Mouse (Mus musculus): ENCODE results near the gene AB124611. TPM values are rescaled to one million over a fixed set of nuclear protein-coding genes. Genes with fewer than 3 reads are reported as not detected.

The AB124611 gene
- polyA plus RNA-seq, 1 experiment from 2014 or later: 13.6 TPM

DNA sequence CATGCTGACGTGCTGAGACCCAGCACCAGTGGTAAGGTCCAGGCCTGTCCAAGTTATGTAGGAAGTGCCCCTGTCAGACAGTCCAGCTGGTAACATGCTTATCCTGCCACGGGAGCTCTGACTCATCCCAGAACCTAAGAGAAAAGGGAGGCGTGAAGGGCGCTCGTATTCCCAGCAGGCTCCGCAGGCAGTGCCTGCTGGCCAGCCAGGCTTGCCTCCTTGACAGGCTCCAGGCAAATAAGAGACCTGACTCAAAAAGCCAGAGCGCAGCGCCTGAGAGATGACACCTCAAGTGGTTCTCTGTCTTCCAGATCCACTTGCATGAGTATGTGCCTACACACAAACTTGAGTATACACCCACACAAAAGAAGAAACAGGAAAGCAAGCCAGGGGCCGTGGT lies 31.2 kb upstream of the AB124611 start:
- WGBS (ENCODE audit: insufficient replicate concordance): 79% methylated on average over 9 of the region's 9 CpGs
- no peaks in the 10 kb centered on the region for H3K9me3 ChIP-seq (ENCODE audit: low read length)
- TF ChIP-seq CTCF (IDR thresholded peaks at IDR 0.05; ENCODE audit: low read depth) (no peak), EP300 (IDR thresholded peaks at IDR 0.05; ENCODE audit: low read depth) (no peak)
- peaks cover 60% of the 10 kb centered on the region for H3K36me3 ChIP-seq (replicated peaks; ENCODE audit: insufficient read depth, low read length)
- H3K4me2 ChIP-seq (ENCODE audit: low read depth, low read length): no peak overlapping the region
- H3K4me3 ChIP-seq (ENCODE audit: low read depth, low read length): no peak overlapping the region
- DNase-seq: no peak
- no peak overlapping the region for H3K9ac ChIP-seq (replicated peaks)
- no peaks in the 10 kb centered on the region for H3K27me3 ChIP-seq (ENCODE audit: insufficient read depth, low read length)
- ATAC-seq: no peak
- H3K4me1 ChIP-seq (ENCODE audit: insufficient read depth): no peaks in the 10 kb centered on the region
- H3K27ac ChIP-seq (ENCODE audit: low read depth): no peak overlapping the region

DNA sequence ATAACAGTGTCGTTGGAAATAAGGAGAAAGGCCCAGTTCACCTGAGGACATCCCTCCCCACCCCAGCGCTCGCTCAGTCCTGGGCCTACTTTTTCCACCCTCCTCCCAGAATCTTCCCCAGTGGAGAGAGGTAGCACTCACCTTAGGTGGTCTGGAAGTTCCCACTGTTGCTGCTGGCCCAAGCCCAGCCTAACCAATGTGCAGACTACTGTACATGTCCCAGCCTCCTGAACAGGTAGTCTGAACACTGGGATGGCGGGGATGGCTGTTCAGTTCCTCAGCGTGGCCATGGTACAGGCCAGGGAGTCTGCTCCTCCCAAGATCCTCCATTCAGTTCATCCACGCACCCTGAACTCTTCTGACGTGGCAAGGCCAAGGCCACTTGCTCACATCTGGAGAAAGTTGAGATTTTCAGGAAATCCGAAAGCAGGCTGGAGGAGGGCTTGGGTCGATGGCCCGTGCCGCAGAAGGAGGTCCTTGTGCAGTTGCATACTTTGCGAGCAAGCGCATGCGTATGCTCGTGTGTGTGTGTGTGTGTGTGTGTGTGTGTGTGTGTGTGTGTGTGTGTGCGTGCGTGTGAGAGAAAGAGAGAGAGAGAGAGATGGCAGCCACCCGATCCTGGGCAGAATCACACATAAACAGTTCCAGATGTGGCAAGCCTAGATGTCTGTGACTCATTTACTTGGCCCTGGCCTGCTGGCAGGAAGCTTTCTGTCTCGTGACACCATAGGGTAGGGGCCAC lies 29.5 kb upstream of the AB124611 start:
- Histone ChIP-seq H3K9me3 (ENCODE audit: low read length) (no peaks in the 10 kb centered on the region), H3K4me1 (ENCODE audit: insufficient read depth) (no peaks in the 10 kb centered on the region), H3K36me3 (replicated peaks; ENCODE audit: insufficient read depth, low read length) (peaks cover 57% of the 10 kb centered on the region), H3K4me2 (ENCODE audit: low read depth, low read length) (no peak overlapping the region), H3K27ac (ENCODE audit: low read depth) (no peak overlapping the region), H3K27me3 (ENCODE audit: insufficient read depth, low read length) (no peaks in the 10 kb centered on the region), H3K9ac (replicated peaks) (no peak overlapping the region), H3K4me3 (ENCODE audit: low read depth, low read length) (no peak overlapping the region)
- no peak for DNase-seq
- WGBS (ENCODE audit: insufficient replicate concordance): 83% methylated on average over 17 of the region's 19 CpGs
- no peak for ATAC-seq
- no peak for TF ChIP-seq EP300 (IDR thresholded peaks at IDR 0.05; ENCODE audit: low read depth)
- no peak for TF ChIP-seq CTCF (IDR thresholded peaks at IDR 0.05; ENCODE audit: low read depth)

DNA sequence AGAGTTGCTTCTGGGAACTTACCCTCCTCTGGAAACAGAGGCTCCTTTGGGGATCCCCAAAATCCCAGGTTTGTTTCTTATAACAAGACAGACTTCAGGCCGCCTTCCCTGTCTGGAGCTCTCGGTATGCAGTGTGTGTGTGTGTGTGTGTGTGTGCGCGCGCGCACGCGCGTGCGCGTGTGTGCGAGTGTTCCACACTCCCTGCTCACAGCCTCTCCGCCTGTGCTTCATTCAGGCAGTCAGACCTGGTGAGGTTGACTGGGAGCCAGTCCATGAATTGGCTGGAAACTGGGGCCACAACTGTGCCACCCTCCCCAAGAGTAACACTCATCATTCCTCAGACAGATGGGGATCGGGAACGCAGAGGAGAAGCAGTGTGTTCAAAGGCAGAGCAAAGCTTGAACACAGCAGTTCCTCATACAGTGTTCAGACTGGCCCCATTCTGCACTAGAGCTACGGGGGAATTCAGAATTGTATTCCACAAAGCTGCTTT lies 28.9 kb upstream of the AB124611 start:
- H3K36me3 ChIP-seq (replicated peaks; ENCODE audit: insufficient read depth, low read length): peaks cover 51% of the 10 kb centered on the region
- H3K9me3 ChIP-seq (ENCODE audit: low read length): no peaks in the 10 kb centered on the region
- H3K4me3 ChIP-seq (ENCODE audit: low read depth, low read length): no peak overlapping the region
- no peaks in the 10 kb centered on the region for H3K4me1 ChIP-seq (ENCODE audit: insufficient read depth)
- DNase-seq (no peak), ATAC-seq (no peak)
- 97% methylated on average over 16 of the region's 16 CpGs for WGBS (ENCODE audit: insufficient replicate concordance)
- TF ChIP-seq EP300 (IDR thresholded peaks at IDR 0.05; ENCODE audit: low read depth) (no peak), CTCF (IDR thresholded peaks at IDR 0.05; ENCODE audit: low read depth) (no peak)
- no peak overlapping the region for H3K4me2 ChIP-seq (ENCODE audit: low read depth, low read length)
- no peak overlapping the region for H3K27ac ChIP-seq (ENCODE audit: low read depth)
- no peak overlapping the region for H3K9ac ChIP-seq (replicated peaks)
- no peaks in the 10 kb centered on the region for H3K27me3 ChIP-seq (ENCODE audit: insufficient read depth, low read length)

DNA sequence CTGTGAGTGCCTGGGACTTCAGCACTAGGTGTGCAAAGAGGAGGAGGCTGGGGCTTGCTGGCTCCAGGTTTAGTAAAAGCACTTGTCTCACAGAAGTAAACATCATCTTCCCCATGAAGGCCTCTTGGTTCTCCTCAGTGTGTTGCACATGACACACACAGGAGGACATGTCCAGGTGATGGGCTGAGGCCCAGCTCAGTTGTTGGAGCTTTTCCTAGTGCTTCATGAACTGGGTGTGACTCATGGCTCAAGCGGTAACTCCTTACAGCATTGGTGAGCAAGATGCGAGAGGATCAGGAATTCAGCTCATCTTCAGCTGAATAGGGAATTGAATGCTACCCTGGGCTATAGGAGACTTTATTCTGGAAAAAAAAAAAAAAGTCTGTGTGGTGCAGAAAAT lies 28.3 kb upstream of the AB124611 start:
- TF ChIP-seq CTCF (IDR thresholded peaks at IDR 0.05; ENCODE audit: low read depth): no peak
- TF ChIP-seq EP300 (IDR thresholded peaks at IDR 0.05; ENCODE audit: low read depth): no peak
- ATAC-seq: no peak
- Histone ChIP-seq H3K4me2 (ENCODE audit: low read depth, low read length) (no peak overlapping the region), H3K4me1 (ENCODE audit: insufficient read depth) (no peaks in the 10 kb centered on the region), H3K36me3 (replicated peaks; ENCODE audit: insufficient read depth, low read length) (peaks cover 50% of the 10 kb centered on the region), H3K9me3 (ENCODE audit: low read length) (no peaks in the 10 kb centered on the region), H3K9ac (replicated peaks) (no peak overlapping the region), H3K4me3 (ENCODE audit: low read depth, low read length) (no peak overlapping the region), H3K27ac (ENCODE audit: low read depth) (no peak overlapping the region), H3K27me3 (ENCODE audit: insufficient read depth, low read length) (no peaks in the 10 kb centered on the region)
- WGBS (ENCODE audit: insufficient replicate concordance): 85% methylated on average over 2 of the region's 2 CpGs
- DNase-seq: no peak

DNA sequence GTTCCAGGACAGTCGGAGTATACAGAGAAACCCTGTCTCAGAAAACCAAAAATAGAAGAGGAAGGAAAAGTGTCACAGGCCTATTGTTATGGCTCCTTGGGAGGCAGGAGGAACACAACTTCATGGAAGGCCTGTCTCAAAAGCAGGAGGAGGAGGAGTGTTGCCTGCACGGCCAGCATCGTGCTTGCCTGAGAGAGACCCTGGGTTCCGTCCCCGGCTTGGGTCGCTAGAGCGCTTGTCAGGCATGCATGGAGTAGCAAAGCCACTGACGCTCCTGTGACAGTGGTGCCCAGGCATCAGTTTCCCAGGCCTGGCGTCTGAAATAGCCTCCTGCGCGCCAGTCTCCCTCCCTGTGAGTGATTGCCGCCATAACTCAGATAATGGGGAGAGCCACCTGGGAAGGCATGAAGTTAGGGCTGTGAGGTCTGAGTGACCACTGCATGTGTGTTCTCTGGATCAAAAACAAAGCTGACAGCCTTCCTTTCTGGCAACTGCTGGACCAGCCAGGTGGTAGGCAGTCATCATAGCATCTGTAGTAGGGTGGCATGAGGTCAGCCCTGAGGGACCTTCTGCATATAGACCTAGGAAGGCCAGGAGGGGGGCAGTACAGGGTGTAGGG lies 27.6 kb upstream of the AB124611 start:
- no peak for DNase-seq
- Histone ChIP-seq H3K4me2 (ENCODE audit: low read depth, low read length) (no peak overlapping the region), H3K9ac (replicated peaks) (no peak overlapping the region), H3K27ac (ENCODE audit: low read depth) (no peak overlapping the region), H3K4me3 (ENCODE audit: low read depth, low read length) (no peak overlapping the region), H3K4me1 (ENCODE audit: insufficient read depth) (no peaks in the 10 kb centered on the region), H3K9me3 (ENCODE audit: low read length) (no peaks in the 10 kb centered on the region), H3K36me3 (replicated peaks; ENCODE audit: insufficient read depth, low read length) (peaks cover 57% of the 10 kb centered on the region), H3K27me3 (ENCODE audit: insufficient read depth, low read length) (no peaks in the 10 kb centered on the region)
- no peak for ATAC-seq
- TF ChIP-seq EP300 (IDR thresholded peaks at IDR 0.05; ENCODE audit: low read depth) (no peak), CTCF (IDR thresholded peaks at IDR 0.05; ENCODE audit: low read depth) (no peak)
- 88% methylated on average over 12 of the region's 12 CpGs for WGBS (ENCODE audit: insufficient replicate concordance)

DNA sequence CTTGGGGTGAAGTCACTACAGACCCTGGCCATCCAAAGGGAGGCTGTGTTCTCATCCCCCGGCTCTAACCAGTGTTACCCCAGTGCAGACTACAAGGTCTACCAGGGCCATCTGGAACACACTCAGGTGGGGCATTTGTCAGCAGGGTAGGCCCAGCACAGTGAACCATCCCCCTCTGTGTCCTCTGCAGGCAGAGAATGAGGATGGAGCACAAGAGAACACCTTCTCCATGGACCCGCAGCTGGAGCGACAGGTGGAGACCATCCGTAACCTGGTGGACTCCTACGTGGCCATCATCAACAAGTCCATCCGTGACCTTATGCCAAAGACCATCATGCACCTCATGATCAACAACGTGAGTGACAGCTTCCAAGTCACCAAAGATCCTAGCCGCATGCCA lies 22.6 kb upstream of the AB124611 start:
- Histone ChIP-seq H3K27me3 (ENCODE audit: insufficient read depth, low read length) (no peaks in the 10 kb centered on the region), H3K4me3 (ENCODE audit: low read depth, low read length) (no peak overlapping the region), H3K9me3 (ENCODE audit: low read length) (no peaks in the 10 kb centered on the region), H3K4me1 (ENCODE audit: insufficient read depth) (no peaks in the 10 kb centered on the region), H3K36me3 (replicated peaks; ENCODE audit: insufficient read depth, low read length) (peaks cover 67% of the 10 kb centered on the region), H3K9ac (replicated peaks) (no peak overlapping the region), H3K4me2 (ENCODE audit: low read depth, low read length) (no peak overlapping the region), H3K27ac (ENCODE audit: low read depth) (no peak overlapping the region)
- 91% methylated on average over 8 of the region's 8 CpGs for WGBS (ENCODE audit: insufficient replicate concordance)
- TF ChIP-seq EP300 (IDR thresholded peaks at IDR 0.05; ENCODE audit: low read depth): no peak
- TF ChIP-seq CTCF (IDR thresholded peaks at IDR 0.05; ENCODE audit: low read depth): no peak
- DNase-seq (no peak), ATAC-seq (no peak)
